Mouse (Mus musculus) pancreas, adult 10 weeks (tissue): Measurements from ENCODE around the gene Casp4. TPM values are rescaled to one million over a fixed set of nuclear protein-coding genes. Genes with fewer than 3 reads are reported as not detected.

ENCODE experiments used
- polyA plus RNA-seq: library from polyadenylated mRNA; stranded (reverse); fragments of 350-450 nt; fragmentation: Illumina TruSeq; extraction: RNeasy Lipid Tissue Mini Kit (QIAGEN cat#74804); gene quantifications from one replicate; pipeline ENCODE4 v1.2.3, GENCODE M21; 2015; ENCODE audit warnings: low read depth, low replicate concordance; ENCODE audit not compliant: insufficient read depth

Gene Casp4
- polyA plus RNA-seq: 1.8 TPM

DNA sequence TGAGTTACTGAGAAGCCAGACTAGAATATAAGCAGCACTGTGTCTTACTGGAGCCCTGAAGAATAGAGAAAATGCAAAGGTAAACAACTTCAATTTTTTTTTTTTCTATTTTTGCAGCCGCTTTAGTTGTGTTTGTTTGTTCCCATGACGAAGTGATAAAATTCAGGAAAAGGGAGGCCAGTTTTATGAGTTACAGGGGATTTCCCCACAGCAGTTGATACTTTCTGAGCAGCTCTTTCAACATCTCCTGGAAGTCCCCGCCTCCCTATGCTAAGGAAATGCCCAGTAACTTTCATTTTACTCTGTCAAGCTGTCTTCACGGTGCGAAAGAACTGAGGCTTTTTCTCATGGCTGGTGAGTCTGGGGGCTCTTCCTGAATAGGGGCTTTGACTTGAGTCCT lies at the start of gene Casp4:
TSS of gene Casp4 (plus strand) at position 268 of the 400 bp plus-strand sequence.

DNA sequence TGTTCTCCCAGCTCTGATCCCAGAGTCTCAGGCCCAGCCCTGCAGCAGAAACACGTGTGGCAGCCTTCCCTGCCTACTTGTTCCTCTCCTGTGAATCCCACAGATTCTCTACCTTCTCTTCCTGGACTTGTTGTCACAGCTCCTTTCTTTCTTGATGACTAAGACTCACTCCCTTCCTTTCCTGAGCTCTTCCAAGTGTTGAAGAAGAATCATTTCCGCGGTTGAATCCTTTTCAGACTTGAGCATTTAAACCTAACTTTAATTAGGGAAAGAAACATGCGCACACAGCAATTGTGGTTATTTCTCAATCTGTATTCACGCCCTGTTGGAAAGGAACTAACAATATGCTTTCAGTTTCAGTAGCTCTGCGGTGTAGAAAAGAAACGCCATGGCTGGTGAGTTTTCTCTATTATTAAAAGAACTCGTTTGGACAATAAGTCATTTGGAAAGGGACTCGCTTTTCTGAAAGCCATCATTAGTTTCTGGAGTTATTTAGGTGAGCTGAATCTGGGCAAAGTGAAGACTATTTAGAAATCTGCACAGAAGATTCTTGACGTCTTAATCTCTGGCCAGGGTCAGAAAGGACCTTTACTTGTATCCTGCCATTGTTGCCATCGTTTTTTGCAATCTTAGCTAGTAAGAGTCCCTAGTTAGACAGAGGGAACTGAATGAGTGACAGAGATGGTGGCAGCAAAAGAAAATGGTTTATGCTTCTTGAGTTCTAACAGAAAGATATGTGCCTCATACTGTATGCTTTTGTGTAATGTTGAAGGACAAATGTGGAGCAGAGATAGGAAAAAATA lies 10.1 kb upstream of the Casp4 start, which contains the start of gene Casp1:
TSS of gene Casp1 (plus strand) at position 189 of the 803 bp plus-strand sequence.

DNA sequence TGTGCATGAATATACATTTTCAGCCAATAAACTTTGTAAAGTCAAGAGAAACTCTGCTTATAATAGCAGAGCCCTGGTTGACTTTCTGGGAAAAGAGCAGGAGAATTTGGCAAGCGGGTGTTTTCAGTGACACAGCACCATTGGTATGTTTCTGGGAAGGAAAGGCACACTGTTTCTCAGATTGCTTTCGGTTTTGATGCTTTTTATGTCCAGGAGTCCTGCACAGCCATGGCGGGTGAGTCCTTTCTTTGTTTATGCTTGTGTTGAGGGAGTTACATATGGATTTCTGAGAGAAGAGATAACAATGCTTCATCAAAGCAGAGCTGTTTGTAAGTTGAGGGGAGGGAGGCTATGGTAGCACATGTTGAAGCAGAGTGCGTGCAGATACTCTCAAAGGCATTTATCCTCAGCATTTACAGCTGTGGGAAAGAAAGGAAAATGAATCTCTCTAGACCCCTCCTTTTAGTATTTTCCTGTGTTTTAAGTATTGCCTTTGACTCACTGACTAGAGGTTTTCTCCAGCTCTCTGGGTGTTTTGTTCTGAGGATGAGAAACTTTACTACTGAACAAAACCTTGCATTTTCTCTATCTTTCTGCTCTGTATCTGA lies 36.8 kb downstream of the Casp4 start, which contains the start of gene Casp12:
TSS of gene Casp12 (plus strand) at position 140 of the 608 bp plus-strand sequence.

Other genes starting within 250 kb of the Casp4 start
- 1.5 TPM for gene Casp1, start 10.3 kb upstream of the Casp4 start, polyA plus RNA-seq
- gene Casp12, start 36.6 kb downstream of the Casp4 start, polyA plus RNA-seq: 6.8 TPM